Mouse (Mus musculus) ES-Bruce4 (cell line): Measurements from ENCODE around the gene Tent4a. TPM values are rescaled to one million over a fixed set of nuclear protein-coding genes. Genes with fewer than 3 reads are reported as not detected.

Experiments used
- H3K27ac ChIP-seq: 2 replicates; pipeline ENCODE4 v1.5.1; 2012; ENCODE audit warnings: low read length, inconsistent platforms; ENCODE audit not compliant: insufficient read depth
- H3K27me3 ChIP-seq: 2 replicates; pipeline ENCODE4 v1.6.1; 2012; ENCODE audit warnings: mild to moderate bottlenecking, low read length, inconsistent platforms; ENCODE audit not compliant: control insufficient read depth, poor library complexity, insufficient read depth, severe bottlenecking
- H3K36me3 ChIP-seq: 2 replicates; pipeline ENCODE4 v1.6.1; 2012; ENCODE audit warnings: inconsistent platforms, mild to moderate bottlenecking, low read length, moderate library complexity; ENCODE audit not compliant: control insufficient read depth, poor library complexity, insufficient read depth, severe bottlenecking
- H3K4me1 ChIP-seq: one replicate; pipeline ENCODE4 v1.8.1; 2011; ENCODE audit warnings: low read length; ENCODE audit not compliant: control insufficient read depth, insufficient read depth
- H3K4me3 ChIP-seq: 2 replicates; pipeline ENCODE4 v1.5.1; 2011; ENCODE audit warnings: low read depth, mild to moderate bottlenecking, low read length
- H3K9ac ChIP-seq: 2 replicates; pipeline ENCODE4 v1.6.1; 2012; ENCODE audit warnings: low read depth, mild to moderate bottlenecking, inconsistent platforms; ENCODE audit not compliant: poor library complexity, severe bottlenecking
- H3K9me3 ChIP-seq: replicated peaks from 2 replicates; pipeline ENCODE4 v1.6.1; 2012; ENCODE audit warnings: mild to moderate bottlenecking, low read length, inconsistent platforms; ENCODE audit not compliant: control insufficient read depth, poor library complexity, insufficient read depth, severe bottlenecking
- CTCF ChIP-seq: IDR thresholded peaks from one replicate; pipeline ENCODE4 v1.8.1; 2011; ENCODE audit warnings: low read depth, low read length
- EP300 ChIP-seq: IDR thresholded peaks from 2 replicates; pipeline ENCODE4 v1.6.1; 2011; ENCODE audit warnings: low read depth, low read length; ENCODE audit not compliant: insufficient read depth
- POLR2A ChIP-seq: IDR thresholded peaks from one replicate; pipeline ENCODE4 v1.8.1; 2011; ENCODE audit warnings: low read length; ENCODE audit not compliant: insufficient read depth
- polyA plus RNA-seq: library from polyadenylated mRNA; stranded (reverse); fragments of >200 nt; gene quantifications from 2 replicates; pipeline ENCODE4 v1.2.4, GENCODE M21; 2011; ENCODE audit warnings: low read depth; ENCODE audit not compliant: missing spikeins, insufficient read depth, insufficient read length

The Tent4a gene
- polyA plus RNA-seq, 1 experiment, result 34.8 TPM

- Histone ChIP-seq H3K27me3 (no peaks in the 10 kb centered on the region), H3K9ac (no peak overlapping the region), H3K9me3 (no peaks in the 10 kb centered on the region), H3K4me3 (no peak overlapping the region), H3K27ac (no peak overlapping the region), H3K36me3 (no peaks in the 10 kb centered on the region), H3K4me1 (peaks cover 7% of the 10 kb centered on the region)
- no peak for TF ChIP-seq POLR2A
- TF ChIP-seq CTCF, result no peak
Observed at GRCm38 (mm10) chr13:69522161-69522791, 12.1 kb downstream of the Tent4a start.

DNA sequence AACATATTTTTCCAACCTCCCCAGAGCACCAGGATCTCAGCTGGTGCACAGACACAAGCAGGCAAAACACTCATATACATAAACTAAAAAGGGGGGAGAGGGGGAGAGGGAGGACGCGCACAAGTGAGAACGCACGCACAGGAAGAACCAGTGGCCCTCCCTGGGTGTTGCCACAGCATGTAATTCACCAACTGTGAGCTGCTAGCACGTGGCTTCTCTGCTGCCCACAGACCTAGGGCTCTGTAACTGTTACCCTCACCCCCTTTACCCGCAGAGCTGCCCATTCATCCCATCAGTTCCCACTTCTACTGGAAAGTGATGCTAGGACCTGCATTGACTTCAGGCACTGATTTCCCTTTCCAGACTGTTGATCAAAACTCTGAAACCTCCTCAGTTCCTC, 15.3 kb downstream of the Tent4a start:
- no peak overlapping the region for H3K4me3 ChIP-seq
- peaks cover 5% of the 10 kb centered on the region for H3K4me1 ChIP-seq
- H3K27ac ChIP-seq, result no peak overlapping the region
- TF ChIP-seq POLR2A, result no peak
- TF ChIP-seq EP300, result no peak
- TF ChIP-seq CTCF, result no peak
- no peaks in the 10 kb centered on the region for H3K27me3 ChIP-seq
- H3K9ac ChIP-seq, result no peak overlapping the region
- no peaks in the 10 kb centered on the region for H3K9me3 ChIP-seq
- no peaks in the 10 kb centered on the region for H3K36me3 ChIP-seq

DNA sequence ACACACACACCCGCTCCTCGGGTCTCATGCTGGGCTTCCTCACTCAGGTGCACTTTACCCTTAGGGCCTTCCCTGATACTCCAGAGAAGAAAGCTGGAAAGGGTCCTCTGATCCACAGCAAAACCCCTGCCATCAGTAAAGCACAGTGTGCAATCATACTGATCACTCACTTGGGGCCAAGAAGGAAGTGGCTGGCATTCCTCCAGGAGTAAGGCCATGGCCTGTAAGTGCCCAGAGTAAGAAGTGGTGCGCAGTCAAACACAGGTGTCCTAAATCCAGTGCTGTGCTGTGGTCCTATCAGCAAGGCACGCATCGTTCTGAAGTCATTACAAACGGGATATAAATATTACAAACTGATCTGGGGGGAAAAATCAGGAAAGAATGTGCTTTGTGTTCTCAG, 17.0 kb downstream of the Tent4a start:
- no peak for TF ChIP-seq EP300
- TF ChIP-seq POLR2A, result no peak
- TF ChIP-seq CTCF, result no peak
- no peaks in the 10 kb centered on the region for H3K9me3 ChIP-seq
- peaks cover 2% of the 10 kb centered on the region for H3K4me1 ChIP-seq
- H3K27ac ChIP-seq, result no peak overlapping the region
- no peaks in the 10 kb centered on the region for H3K36me3 ChIP-seq
- H3K4me3 ChIP-seq, result no peak overlapping the region
- no peak overlapping the region for H3K9ac ChIP-seq
- no peaks in the 10 kb centered on the region for H3K27me3 ChIP-seq

DNA sequence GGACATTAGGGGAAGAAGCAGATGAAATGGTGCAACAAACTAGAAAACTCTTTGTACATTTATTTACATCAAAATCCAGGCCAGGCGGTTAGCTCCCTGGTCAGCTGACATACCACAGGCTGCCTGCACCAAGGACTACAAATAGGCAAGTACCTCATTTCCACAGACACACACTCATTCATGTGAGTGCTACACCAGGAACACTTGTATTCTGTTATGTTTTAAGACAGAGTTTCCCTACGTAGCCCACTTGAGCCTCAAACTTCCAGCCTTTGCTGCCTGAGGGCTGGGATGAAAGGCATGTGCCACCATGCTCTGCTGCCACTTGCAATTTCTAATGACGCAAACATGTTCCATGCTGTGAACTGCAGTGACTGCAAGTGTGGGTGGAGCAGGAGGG, 19.3 kb downstream of the Tent4a start:
- Histone ChIP-seq H3K4me3 (no peak overlapping the region), H3K27me3 (no peaks in the 10 kb centered on the region), H3K36me3 (peaks cover 3% of the 10 kb centered on the region; the same call in 1 of the 2 replicates), H3K9ac (no peak overlapping the region), H3K4me1 (no peaks in the 10 kb centered on the region), H3K9me3 (no peaks in the 10 kb centered on the region), H3K27ac (no peak overlapping the region)
- TF ChIP-seq CTCF (no peak), EP300 (no peak), POLR2A (no peak)

DNA sequence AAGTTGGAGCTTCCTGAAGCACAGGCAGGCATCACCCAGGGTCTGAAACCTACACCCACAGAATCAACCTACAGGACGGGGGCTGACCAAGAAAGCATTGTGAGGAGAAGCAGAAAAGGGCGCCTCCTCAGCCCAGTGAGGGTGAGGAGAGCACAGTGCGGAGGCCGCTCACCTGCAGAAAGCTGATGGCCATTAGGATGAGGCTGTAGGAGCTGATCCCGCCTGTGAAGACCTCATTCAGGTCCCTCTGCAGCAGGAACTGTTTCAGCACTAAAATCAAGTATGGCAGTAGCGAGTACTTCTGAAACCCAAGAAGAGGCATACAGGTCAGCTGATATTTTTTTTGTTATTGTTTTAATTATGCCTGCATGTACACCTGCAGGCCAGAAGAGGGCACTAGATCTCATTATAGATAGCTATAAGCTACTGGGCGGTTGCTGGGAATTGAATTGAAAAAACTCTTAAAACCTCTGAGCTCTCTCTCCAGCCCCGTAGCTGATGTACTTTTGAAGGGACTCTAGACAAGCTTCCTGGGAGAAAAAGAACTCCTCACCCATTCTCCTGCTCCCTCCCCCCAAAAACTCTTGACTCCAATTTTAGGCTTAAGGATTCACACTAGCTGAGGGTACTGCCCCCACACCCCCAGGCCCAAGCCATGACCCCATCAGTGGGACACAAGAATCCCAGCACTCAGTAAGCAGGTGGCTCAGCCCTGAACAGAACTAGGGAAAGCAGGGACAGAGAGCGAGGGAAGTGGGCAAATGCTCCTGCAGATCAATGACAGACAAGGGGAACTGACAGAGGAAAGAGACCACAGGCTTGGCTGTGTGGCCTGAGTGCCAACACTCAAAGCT, 24.8 kb downstream of the Tent4a start:
- Histone ChIP-seq H3K36me3 (peaks cover 9% of the 10 kb centered on the region), H3K4me1 (no peaks in the 10 kb centered on the region), H3K4me3 (no peak overlapping the region), H3K27me3 (no peaks in the 10 kb centered on the region), H3K27ac (no peak overlapping the region), H3K9ac (no peak overlapping the region), H3K9me3 (no peaks in the 10 kb centered on the region)
- no peak for TF ChIP-seq EP300
- no peak for TF ChIP-seq POLR2A

DNA sequence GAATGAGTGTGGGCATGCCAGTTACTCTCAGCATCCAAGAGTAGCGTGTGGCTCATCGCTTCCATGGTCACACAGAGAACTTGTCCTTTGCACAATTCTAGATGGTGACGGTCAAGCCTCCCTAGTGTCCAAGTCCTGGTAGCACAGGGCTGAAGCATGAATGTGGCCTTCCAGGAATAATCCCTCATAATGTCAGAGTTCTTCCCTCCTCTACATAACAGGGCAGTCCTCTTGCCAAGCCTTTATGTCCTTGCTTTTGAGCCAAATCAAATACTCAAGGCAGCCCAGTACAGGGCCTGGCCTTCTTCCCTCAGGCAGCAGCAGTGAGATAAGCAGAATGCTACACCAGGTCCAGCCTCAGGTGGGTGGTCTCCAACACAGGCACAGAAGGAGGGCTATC, 26.8 kb downstream of the Tent4a start:
- H3K4me3 ChIP-seq, result no peak overlapping the region
- H3K36me3 ChIP-seq, result peaks cover 18% of the 10 kb centered on the region
- H3K9ac ChIP-seq, result no peak overlapping the region
- H3K27me3 ChIP-seq, result no peaks in the 10 kb centered on the region
- no peaks in the 10 kb centered on the region for H3K4me1 ChIP-seq
- H3K9me3 ChIP-seq, result no peaks in the 10 kb centered on the region
- TF ChIP-seq EP300, result no peak
- TF ChIP-seq POLR2A, result no peak
- no peak for TF ChIP-seq CTCF
- no peak overlapping the region for H3K27ac ChIP-seq
